Mouse (Mus musculus) embryonic stem cell, embryonic (primary cell): ENCODE data around the gene Dip2c.

ENCODE experiments used
- CTCF ChIA-PET, 4 experiments: fragments of 300-600 bp in 2 of 4; fragments of 350-600 bp in 2 of 4; sonication (Branson Sonifier 250); formaldehyde crosslinking; loops; one replicate each; lab custom pipeline; 2022; ENCODE audit warnings: inconsistent platforms in 2 of 4; lab: Charles Lee
- POLR2A ChIA-PET, 4 experiments: fragments of 300-600 bp in 2 of 4; fragments of 350-600 bp in 2 of 4; sonication (Branson Sonifier 250); formaldehyde crosslinking; loops; one replicate each; lab custom pipeline; 2022; ENCODE audit warnings: antibody characterized with exemption in 4 of 4, inconsistent platforms in 1 of 4; lab: Charles Lee

The Dip2c gene

GRCm38 (mm10) chr13:9446448-9447115 lies 170.3 kb downstream of the Dip2c start:
- POLR2A ChIA-PET = no interaction called here
- CTCF ChIA-PET = no interaction called here

GRCm38 (mm10) chr13:9450276-9450675 lies 173.9 kb downstream of the Dip2c start:
- CTCF ChIA-PET = no interaction called here
- POLR2A ChIA-PET = no interaction called here

DNA sequence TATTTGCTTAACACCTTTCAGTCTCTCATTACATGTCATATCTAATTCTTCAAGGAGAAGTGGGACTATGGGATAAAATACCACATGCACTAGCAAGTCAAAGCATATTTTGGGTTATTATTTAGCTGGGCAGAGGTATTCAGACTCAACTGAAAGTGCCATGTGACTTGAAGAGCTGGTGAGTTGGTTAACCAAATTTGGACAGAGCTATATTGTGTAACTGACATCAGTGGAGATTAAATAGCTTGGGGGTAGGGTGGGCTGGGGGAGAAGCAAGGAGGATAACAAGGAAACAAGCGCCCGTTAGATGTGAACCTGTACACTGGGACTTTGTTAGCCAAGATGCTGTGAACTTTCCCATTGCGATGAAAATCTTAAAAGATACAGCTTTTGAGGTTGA lies 175.6 kb downstream of the Dip2c start:
- CTCF ChIA-PET = interaction anchor here in 2 of 4 experiments (0.8 to 1.2 kb wide), 2 partner anchors 15 kb away, joined by 3 read pairs; no protein-coding TSS in a partner anchor

GRCm38 (mm10) chr13:9454426-9455177 lies 178.3 kb downstream of the Dip2c start:
- POLR2A ChIA-PET = interaction anchor here in 3 of 4 experiments (0.5 to 0.9 kb wide), 5 partner anchors 31 to 288 kb away, joined by 3 to 5 read pairs (median 3); no protein-coding TSS in a partner anchor
- CTCF ChIA-PET = no interaction called here

More for the DNA sequence above, 175.6 kb downstream of the Dip2c start:
- POLR2A ChIA-PET = interaction anchor here in 1 of 4 experiments (1.0 to 1.4 kb wide), 2 partner anchors 9 to 16 kb away, joined by 3 read pairs; no protein-coding TSS in a partner anchor

DNA sequence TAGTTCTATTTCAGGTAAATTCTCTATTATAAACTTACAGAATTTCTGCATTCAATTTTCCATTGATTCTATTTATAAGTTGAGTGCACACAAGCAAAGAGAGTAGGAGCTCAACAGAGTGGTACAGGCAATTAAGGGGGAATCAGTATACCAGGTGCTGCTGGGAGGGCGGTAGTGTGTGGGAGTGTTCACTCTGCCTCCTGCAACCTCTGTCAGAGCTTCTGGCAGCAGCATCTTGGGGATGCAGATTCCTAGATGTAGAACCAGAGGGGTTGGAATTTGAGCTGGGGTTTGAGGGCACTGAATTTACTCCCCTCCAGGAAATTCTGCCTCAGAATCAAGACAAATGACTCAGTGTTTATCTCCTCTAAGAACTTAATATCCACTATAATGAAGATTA lies 179.7 kb downstream of the Dip2c start:
- CTCF ChIA-PET = no interaction called here
- POLR2A ChIA-PET = interaction anchor here in 1 of 4 experiments (1.0 kb wide), 1 partner anchor 59 kb away, joined by 3 read pairs; no protein-coding TSS in a partner anchor

DNA sequence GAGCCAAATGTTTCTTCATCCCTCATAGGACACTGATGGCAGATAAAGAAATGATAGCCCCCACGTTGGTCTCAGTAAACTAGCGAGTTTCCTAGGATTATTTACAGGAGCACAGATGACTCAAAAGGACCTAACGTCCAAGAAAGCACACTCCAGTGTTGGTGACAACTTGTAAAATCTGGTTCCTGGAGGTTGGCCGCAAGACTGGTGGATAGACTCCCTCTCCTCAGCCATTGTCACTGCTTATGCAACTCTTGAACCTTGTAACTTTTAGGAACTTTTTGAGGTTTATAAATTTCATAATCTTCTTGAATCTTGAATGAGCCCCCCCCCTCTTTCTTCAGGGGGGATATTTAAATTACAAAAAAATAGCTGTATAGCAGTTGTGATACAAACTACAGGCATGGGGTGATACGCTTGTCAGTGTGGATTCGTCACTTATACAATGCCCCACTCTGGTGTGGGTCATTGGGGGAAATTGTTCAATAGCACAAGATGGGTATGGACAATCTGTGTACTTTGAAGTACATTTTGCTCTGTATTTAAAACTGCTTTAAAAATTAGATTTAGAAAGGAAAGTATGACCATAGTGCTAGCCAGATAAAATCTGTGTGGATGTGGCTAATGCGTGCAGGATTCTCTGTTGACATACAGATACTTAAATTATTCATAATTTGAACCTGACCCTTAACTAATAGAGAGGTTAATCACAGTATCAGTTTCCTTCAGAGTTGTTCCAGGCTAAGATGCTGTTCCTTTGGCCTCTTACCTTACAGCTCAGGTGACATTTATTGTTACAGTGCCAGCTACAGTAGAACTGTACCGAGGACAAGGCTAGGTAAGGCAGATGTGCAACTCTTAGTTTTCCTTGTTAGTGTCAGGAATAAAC lies 181.3 kb downstream of the Dip2c start:
- CTCF ChIA-PET = no interaction called here
- POLR2A ChIA-PET = interaction anchor here in 1 of 4 experiments (1.4 kb wide), 1 partner anchor 14 kb away, joined by 3 read pairs; no protein-coding TSS in a partner anchor

DNA sequence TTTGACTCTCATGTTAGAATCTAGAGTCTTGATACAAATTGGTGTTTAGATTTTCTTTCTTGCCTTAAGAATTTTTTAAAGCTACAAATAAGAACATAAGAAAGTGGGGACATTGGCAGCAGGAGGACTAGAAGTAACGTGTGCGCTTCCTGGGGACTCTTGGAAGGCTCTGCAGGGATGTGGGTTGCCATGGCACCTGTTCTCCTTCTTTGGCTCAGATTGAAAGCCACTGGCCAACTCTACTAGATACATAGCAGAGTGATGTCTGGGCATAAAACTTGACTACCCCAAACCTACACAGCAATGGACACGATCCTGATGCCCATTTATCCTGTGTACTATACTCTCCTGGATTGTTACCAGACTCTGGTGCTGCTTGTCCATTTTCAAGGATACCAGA lies 188.1 kb downstream of the Dip2c start:
- ChIA-PET POLR2A (no interaction called here), CTCF (interaction anchor here in 1 of 4 experiments (0.6 kb wide), 1 partner anchor 272 kb away, joined by 5 read pairs; no protein-coding TSS in a partner anchor)

DNA sequence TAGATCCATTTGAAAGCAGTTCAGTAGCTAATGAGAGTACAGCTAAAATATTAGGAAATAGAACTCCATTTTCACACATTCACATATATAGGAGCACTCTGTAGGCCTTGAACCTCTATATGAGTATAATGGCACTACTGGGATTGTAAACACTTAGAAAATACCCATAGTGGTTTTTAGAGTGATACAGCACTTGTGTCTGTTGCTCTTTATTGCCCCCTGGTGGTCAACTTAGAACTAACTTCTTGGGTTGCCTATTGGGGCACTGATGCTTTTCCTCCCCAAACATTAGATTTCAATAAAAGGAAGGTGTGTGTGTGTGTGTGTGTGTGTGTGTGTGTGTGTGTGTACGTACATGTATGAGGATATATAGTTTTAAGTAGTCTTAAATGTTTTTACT lies 190.9 kb downstream of the Dip2c start:
- ChIA-PET POLR2A (interaction anchor here in 2 of 4 experiments (0.6 to 1.6 kb wide), 6 partner anchors 15 to 330 kb away, joined by 3 to 6 read pairs (median 3); no protein-coding TSS in a partner anchor), CTCF (interaction anchor here (0.6 to 1.2 kb wide), 11 partner anchors 15 to 1136 kb away, joined by 3 to 8 read pairs (median 3); no protein-coding TSS in a partner anchor)

DNA sequence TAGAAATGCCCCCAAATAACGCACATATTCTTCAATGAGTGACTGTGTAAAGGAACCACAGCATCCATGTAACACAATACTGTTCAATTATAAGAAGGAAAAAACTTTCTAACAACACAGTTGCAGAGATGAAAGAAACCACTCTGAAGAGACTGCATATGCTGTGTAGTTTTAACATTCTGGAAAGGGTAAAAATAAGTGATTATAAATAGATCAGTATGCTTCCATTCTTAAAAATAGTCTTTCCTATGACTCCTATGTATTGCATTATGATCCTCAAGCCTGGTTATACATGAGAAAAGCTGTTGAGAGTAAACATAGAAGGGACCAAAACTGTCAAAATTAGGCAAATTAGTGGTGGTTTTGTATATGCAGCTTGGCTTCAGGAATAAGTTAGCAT lies 197.1 kb downstream of the Dip2c start:
- CTCF ChIA-PET = no interaction called here
- POLR2A ChIA-PET = interaction anchor here in 1 of 4 experiments (1.1 kb wide), 1 partner anchor 15 kb away, joined by 4 read pairs; no protein-coding TSS in a partner anchor

DNA sequence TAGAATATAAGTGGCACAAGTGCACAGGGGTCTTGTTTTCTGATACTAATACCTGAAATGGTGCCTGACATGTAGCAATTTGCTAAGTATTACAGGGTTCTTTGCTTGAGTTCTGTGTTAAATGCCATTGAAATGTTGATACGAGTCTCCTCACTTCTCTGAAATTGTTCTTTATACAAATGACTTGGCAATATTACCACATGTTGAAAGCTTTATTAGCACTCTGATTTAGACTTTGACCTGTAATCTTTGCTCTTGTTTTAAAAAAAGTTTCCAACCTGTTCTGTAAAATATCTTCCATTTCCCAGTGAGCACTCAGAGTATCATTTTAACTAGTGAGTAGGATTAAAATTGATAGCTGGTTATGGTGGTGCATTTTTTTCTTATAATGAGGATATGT lies 205.4 kb downstream of the Dip2c start:
- ChIA-PET CTCF (interaction anchor here in 1 of 4 experiments (0.6 kb wide), 1 partner anchor 94 kb away, joined by 4 read pairs; no protein-coding TSS in a partner anchor), POLR2A (interaction anchor here in 1 of 4 experiments (1.5 kb wide), 1 partner anchor 10 kb away, joined by 3 read pairs; no protein-coding TSS in a partner anchor)

- CTCF ChIA-PET = no interaction called here
- POLR2A ChIA-PET = interaction anchor here in 1 of 4 experiments (0.7 kb wide), 1 partner anchor 26 kb away, joined by 3 read pairs; no protein-coding TSS in a partner anchor
Measured at GRCm38 (mm10) chr13:9489696-9490095, 213.4 kb downstream of the Dip2c start.

- CTCF ChIA-PET = interaction anchor here in 1 of 4 experiments (1.0 kb wide), 1 partner anchor 142 kb away, joined by 3 read pairs; no protein-coding TSS in a partner anchor
Measured at GRCm38 (mm10) chr13:9494726-9495125, 218.4 kb downstream of the Dip2c start.

GRCm38 (mm10) chr13:9504118-9504856 lies 228.0 kb downstream of the Dip2c start:
- POLR2A ChIA-PET = interaction anchor here in 1 of 4 experiments (1.3 kb wide), 1 partner anchor 9 kb away, joined by 3 read pairs; no protein-coding TSS in a partner anchor
- CTCF ChIA-PET = no interaction called here

More at GRCm38 (mm10) chr13:9494726-9495125, 218.4 kb downstream of the Dip2c start:
- POLR2A ChIA-PET = interaction anchor here in 1 of 4 experiments (1.1 to 1.4 kb wide), 2 partner anchors 9 to 296 kb away, joined by 3 read pairs; no protein-coding TSS in a partner anchor

DNA sequence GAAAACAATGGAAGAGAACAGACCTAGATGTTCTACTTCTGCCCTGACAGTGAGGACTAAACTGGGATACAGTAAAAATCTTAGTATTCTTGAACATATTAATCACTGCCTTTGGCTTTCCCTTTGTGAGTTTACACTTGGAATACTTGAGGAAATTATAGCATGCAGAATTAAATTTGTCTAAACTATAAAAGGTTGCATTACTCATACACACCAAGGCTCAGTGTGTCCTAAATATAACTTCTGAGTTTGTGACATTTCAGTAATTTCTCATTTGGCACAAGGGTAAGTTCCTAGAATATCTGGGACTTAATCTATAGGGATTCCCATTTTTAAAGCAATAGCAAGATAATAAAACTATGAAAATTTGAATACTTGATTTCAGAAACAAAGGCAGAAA lies 262.2 kb downstream of the Dip2c start:
- ChIA-PET CTCF (no interaction called here), POLR2A (no interaction called here)

DNA sequence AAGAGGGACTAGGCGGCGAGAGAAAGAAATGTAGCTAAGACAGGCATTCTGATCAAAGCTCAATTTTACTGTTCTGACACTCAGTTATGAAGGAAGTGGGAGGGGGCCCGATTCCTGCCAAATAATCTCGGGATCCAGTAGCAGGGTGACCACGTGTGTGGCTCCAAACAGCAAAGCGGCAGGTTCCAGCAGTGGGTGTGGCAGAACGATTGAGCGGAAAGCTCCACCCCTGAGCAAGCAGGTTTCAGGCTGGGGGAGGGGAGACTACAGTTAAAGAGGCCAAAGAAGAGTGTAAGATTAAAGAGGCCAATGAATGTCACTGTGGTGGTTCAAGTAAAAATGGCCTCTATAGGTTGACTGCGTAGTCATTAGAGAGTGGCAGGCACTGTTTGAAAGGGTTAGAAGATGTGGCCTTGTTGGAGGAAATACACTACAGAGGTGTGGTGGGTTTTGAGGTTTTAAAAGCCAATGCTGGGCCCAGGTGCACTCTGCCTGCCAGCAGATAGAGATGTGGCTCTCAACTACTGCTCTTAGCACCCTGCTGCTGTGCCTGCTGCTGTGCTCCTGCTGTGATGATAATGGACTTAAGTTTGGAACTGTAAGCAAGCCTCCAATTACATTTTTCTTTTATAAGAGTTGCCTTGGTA lies 271.5 kb downstream of the Dip2c start:
- ChIA-PET CTCF (interaction anchor here in 1 of 4 experiments (0.9 kb wide), 1 partner anchor 15 kb away, joined by 3 read pairs; no protein-coding TSS in a partner anchor), POLR2A (interaction anchor here in 1 of 4 experiments (0.9 kb wide), 1 partner anchor 89 kb away, joined by 3 read pairs; no protein-coding TSS in a partner anchor)

- POLR2A ChIA-PET = no interaction called here
- CTCF ChIA-PET = interaction anchor here in 1 of 4 experiments (2.3 kb wide), 1 partner anchor 74 kb away, joined by 10 read pairs; no protein-coding TSS in a partner anchor
Measured at GRCm38 (mm10) chr13:9562099-9562498, 285.8 kb downstream of the Dip2c start.

DNA sequence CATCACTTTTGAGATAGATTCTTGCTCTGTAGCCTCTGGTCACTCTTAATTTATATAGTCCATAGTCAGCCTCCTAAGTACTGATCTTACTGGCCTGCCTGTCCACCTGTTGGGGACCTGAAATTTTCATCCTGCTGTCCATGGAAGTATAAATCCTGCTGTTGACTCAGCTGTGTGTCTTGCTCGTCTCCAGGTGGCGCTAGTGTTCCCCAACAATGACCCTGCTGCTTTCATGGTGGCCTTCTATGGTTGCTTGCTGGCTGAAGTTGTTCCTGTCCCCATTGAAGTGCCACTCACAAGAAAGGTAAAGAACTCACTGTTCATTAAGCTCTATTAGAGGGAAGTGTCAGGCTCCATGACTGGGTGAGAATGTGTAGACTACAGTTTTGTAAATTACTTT lies 286.6 kb downstream of the Dip2c start:
- CTCF ChIA-PET = interaction anchor here in 3 of 4 experiments (0.5 to 2.3 kb wide), 6 partner anchors 11 to 378 kb away, joined by 3 to 10 read pairs (median 3); no protein-coding TSS in a partner anchor
- POLR2A ChIA-PET = no interaction called here
